Mouse (Mus musculus): ENCODE data around the gene Htr1f. TPM values are rescaled to one million over a fixed set of nuclear protein-coding genes. Genes with fewer than 3 reads are reported as not detected.

Htr1f gene
- polyA plus RNA-seq, 1 experiment, result not detected

DNA sequence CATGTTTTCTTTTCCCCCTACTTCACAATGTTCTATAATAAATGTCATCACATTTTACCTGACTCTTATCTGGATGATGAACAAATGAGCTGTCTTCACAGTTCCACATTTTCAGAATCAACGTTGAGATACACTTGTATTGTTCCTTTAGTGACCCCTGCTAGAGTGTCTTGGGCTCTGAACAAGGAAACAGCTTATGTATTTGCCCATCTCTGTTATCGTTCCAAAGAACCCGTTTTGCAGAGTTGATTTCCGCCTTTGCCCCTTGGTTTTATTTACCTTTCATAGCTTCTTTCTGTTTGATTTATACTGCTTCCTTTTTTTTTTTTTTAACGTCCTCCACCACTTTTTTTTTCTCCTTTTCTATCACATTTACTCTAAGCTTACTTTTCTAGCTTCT is 225.9 kb downstream of the Htr1f start:
- Histone ChIP-seq H3K27ac (ENCODE audit: insufficient read depth, low read depth, low read length) (no peak overlapping the region), H3K4me1 (ENCODE audit: control insufficient read depth, insufficient read depth, low read length) (no peaks in the 10 kb centered on the region), H3K4me3 (ENCODE audit: insufficient read depth, low read depth, low read length) (no peak overlapping the region)
- 86% methylated on average over 5 of the region's 5 CpGs for WGBS
- TF ChIP-seq CTCF (IDR thresholded peaks at IDR 0.05; ENCODE audit: insufficient read depth, low read depth, low read length), result no peak
- TF ChIP-seq POLR2A (IDR thresholded peaks at IDR 0.05; ENCODE audit: insufficient read depth, low read depth, low read length), result no peak

DNA sequence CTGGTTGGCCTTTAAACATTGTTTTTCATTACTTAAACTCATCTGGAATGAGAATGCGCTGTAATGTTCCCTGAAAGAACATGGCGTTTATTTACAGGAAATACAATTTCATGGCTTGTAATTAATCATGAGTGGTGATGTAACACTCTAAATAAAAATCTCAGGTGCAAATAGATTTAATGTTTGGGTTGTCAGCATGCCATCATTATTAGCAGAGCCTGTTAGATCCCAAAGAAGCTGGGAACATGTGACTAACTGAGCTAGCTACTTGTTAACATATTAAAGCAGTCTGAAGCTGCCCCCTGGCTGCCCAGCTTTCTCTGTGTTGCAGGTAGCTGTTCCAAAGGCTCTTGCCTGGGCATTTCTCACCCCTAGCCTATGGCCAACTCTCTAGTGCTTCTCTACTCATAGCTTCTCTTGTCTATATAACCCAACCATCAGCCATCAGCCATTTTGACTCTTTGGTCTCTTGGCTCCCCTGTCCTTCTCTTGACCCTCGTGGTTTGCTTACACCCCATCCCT is 227.0 kb downstream of the Htr1f start:
- TF ChIP-seq POLR2A (IDR thresholded peaks at IDR 0.05; ENCODE audit: insufficient read depth, low read depth, low read length) (no peak), CTCF (IDR thresholded peaks at IDR 0.05; ENCODE audit: insufficient read depth, low read depth, low read length) (no peak)
- H3K4me3 ChIP-seq (ENCODE audit: insufficient read depth, low read depth, low read length), result no peak overlapping the region
- no peak overlapping the region for H3K27ac ChIP-seq (ENCODE audit: insufficient read depth, low read depth, low read length)
- 86% methylated on average over 3 of the region's 3 CpGs for WGBS
- no peaks in the 10 kb centered on the region for H3K4me1 ChIP-seq (ENCODE audit: control insufficient read depth, insufficient read depth, low read length)

DNA sequence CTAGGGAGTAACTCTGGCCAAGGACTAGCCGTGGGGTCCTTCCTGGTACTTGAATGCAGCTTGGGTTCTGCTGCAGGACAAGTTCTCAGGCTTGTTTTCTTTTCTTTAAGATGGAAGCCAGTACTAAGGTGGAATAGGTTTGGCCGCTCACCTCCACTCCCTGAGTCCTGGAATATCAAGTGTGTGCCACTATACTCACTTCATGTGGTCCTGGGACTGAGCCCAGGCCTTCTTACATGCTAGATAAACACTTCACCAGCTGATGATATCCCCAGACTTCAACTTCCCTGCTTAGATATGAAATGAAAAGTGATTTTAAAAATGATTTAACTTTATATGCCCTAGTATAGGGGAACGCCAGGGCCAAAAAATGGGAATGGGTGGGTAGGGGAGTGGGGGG is 228.3 kb downstream of the Htr1f start:
- Histone ChIP-seq H3K4me1 (ENCODE audit: control insufficient read depth, insufficient read depth, low read length) (no peaks in the 10 kb centered on the region), H3K4me3 (ENCODE audit: insufficient read depth, low read depth, low read length) (no peak overlapping the region), H3K27ac (ENCODE audit: insufficient read depth, low read depth, low read length) (no peak overlapping the region)
- no peak for TF ChIP-seq CTCF (IDR thresholded peaks at IDR 0.05; ENCODE audit: insufficient read depth, low read depth, low read length)
- TF ChIP-seq POLR2A (IDR thresholded peaks at IDR 0.05; ENCODE audit: insufficient read depth, low read depth, low read length), result no peak
- WGBS, result 87% methylated on average over 3 of the region's 3 CpGs

DNA sequence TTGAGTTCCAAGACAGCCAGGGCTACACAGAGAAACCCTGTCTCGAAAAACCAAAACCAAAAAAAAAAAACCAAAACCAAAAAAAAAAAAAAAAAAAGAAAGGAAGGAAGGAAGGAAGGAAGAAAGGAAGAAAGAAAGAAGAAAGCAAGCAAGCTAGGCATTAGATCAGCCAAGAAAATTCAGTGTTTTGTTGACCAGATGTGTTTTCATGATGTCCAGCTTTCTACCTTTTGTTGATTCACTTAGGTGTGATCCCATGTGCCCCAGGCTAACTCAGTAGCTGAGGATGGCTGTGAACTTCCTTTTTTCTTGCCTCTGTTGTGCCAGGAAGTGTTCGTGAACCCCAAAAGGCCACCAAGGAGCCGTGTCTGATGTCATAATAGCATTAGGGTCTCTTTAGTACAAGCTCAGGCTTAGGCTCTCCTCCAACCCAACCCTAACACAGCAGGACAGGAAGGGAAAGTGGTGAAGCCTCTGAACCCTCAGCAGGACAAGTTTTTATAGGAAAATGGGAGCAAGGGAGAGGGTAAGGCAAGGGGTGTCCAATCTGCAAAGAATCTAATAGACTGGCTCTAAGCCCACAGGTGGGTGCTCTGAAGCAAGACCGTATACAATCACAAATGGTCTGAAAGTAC is 228.9 kb downstream of the Htr1f start:
- 74% methylated on average over 4 of the region's 4 CpGs for WGBS
- TF ChIP-seq POLR2A (IDR thresholded peaks at IDR 0.05; ENCODE audit: insufficient read depth, low read depth, low read length) (no peak), CTCF (IDR thresholded peaks at IDR 0.05; ENCODE audit: insufficient read depth, low read depth, low read length) (no peak)

DNA sequence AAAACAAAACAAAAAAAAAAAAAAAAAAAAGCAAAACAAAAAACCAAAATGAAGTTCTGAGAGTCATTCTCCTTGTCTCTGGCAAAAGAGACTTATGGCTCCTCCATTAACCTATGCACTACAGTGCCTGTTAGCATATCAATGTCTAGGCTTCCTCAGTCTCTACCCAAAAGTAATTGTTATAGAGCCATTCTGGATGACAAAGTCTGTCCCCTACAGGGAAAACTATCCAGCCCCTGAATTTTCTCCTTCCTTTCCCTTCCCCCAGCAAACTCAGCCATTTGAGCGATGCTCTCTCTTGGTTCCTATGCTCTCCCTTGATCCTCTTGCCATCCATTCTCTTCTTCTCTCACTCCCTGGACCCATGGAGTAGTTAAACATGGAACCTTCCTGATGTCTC is 229.8 kb downstream of the Htr1f start:
- Histone ChIP-seq H3K27ac (ENCODE audit: insufficient read depth, low read depth, low read length) (no peak overlapping the region), H3K4me3 (ENCODE audit: insufficient read depth, low read depth, low read length) (no peak overlapping the region), H3K4me1 (ENCODE audit: control insufficient read depth, insufficient read depth, low read length) (no peaks in the 10 kb centered on the region)
- 100% methylated on average over 1 of the region's 1 CpGs for WGBS
- no peak for TF ChIP-seq CTCF (IDR thresholded peaks at IDR 0.05; ENCODE audit: insufficient read depth, low read depth, low read length)
- no peak for TF ChIP-seq POLR2A (IDR thresholded peaks at IDR 0.05; ENCODE audit: insufficient read depth, low read depth, low read length)

More for the DNA sequence above, 228.9 kb downstream of the Htr1f start:
- H3K4me1 ChIP-seq (ENCODE audit: control insufficient read depth, insufficient read depth, low read length), result no peaks in the 10 kb centered on the region
- H3K4me3 ChIP-seq (ENCODE audit: insufficient read depth, low read depth, low read length), result no peak overlapping the region
- H3K27ac ChIP-seq (ENCODE audit: insufficient read depth, low read depth, low read length), result no peak overlapping the region

DNA sequence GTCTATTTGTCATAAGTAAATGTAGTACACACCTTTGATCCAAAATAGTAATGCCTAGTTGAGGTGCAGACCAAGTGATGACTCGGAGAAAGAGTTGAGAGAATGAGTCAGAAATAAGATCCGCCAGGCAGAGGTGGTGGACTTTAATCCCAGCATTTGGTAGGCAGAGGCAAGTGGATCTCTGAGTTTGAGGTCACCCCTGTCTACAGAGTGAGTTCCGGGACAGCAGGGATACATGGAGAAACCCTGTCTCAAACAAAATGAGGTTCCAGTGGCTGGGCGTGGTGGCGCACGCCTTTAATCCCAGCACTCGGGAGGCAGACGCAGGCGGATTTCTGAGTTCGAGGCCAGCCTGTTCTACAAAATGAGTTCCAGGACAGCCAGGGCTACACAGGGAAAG is 230.3 kb downstream of the Htr1f start:
- TF ChIP-seq POLR2A (IDR thresholded peaks at IDR 0.05; ENCODE audit: insufficient read depth, low read depth, low read length), result no peak
- Histone ChIP-seq H3K4me1 (ENCODE audit: control insufficient read depth, insufficient read depth, low read length) (no peaks in the 10 kb centered on the region), H3K27ac (ENCODE audit: insufficient read depth, low read depth, low read length) (no peak overlapping the region), H3K4me3 (ENCODE audit: insufficient read depth, low read depth, low read length) (no peak overlapping the region)
- WGBS, result 98% methylated on average over 10 of the region's 10 CpGs
